Mouse (Mus musculus) layer of hippocampus, postnatal 36 days (tissue): ENCODE measurements at regions not wholly inside any gene's neighbourhood (a gene's known extent, or its start where the extent isn't known, plus 50 kb on each side); places are given as distances from the start of the nearest gene placed in this dataset.
"Not testable (repeated sequence)": the region's sequence is repeated elsewhere in the genome, so short reads cannot be mapped to it uniquely, and the experiment has no call there.

Experiments
- DNase-seq, 2 experiments: peaks; one replicate each; pipeline ENCODE4 v3.0.0; 2022

DNA sequence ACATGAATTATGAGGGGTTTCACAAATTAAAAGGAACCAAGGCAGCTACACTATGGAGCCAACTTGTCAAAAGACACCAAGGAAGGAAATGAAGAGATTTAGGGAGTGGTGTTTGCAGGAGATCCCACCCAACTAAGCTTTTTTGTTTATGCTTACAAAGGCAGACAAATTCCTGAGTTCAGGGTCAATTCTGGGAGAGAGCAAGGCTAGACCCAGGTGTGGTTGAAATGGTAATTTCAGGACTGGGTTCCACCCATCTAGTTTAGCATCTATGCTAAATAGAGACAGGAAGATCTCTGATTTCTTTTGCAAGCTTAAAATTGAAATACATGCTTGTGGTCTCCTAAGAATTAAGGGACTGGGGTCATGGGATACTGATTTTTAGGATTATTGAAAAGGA, 286.0 kb upstream of the Pcdh17 start:
- DNase-seq = no peak

DNA sequence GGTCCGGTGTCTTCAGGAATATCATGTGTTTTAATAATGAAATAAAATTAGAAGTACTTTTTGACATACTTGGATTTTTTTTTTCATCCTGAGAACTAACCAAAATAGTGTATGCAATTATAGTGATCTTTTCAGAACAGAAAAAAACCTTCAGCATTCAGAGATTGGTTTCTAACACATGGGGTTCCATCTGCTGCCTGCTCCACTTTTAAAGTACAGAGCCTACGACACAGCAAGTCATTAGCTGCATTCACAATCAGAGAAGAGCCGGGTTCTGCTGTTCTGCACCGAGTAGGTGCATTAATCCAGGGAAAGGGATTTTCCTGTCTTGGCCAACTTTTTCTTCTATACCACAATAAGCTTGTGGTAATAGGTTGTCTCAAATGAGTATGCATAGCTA, 267.9 kb upstream of the Pcdh17 start:
- peak; percentile 32 to 34 for DNase-seq

GRCm38 (mm10) chr14:84210949-84211348, 232.4 kb upstream of the Pcdh17 start:
- DNase-seq = no peak

DNA sequence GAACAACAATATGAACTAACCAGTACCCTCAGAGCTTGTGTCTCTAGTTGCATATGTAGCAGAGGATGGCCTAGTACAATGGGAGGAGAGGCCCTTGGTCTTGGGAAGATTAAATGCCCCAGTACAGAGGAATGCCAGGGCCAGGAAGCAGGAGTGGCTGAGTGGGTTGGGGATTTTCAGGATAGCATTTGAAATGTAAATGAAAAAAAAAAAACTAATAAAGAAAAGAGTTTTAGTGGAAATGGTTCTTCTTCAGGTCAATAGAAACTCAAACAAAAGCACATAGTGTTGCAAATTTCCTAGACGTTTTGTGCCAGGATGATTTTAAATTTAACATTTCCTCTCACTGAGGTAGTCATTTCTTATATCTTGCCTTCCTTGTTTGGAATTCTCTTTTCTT, 220.4 kb upstream of the Pcdh17 start:
- no peak for DNase-seq

GRCm38 (mm10) chr14:84223924-84224323, 219.4 kb upstream of the Pcdh17 start:
- no peak for DNase-seq

GRCm38 (mm10) chr14:84248006-84248405, 195.4 kb upstream of the Pcdh17 start:
- DNase-seq = not testable (repeated sequence)

DNA sequence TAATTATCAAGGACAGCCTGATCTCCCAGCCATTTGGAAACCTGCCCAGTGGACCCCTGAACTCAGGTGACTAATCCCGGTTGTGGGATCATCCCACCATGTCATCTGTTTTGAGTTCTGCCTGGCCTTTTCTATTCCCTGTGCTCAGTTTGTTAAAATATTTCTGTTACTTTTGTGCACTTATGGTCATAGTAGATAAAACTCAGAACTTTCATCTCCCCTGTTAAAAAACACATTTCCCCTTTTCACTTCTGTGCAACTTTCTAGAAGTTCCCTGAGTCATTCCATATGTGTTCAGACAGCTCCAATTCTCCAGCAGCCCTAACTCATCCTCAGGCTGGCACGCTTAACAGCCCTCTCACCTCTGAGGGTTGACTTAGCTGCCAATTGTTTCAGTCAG, 190.8 kb upstream of the Pcdh17 start:
- no peak for DNase-seq

- peak; percentile 7 to 12 for DNase-seq
These were observed 185.7 kb upstream of the Pcdh17 start for GRCm38 (mm10) chr14:84257671-84258070.

DNA sequence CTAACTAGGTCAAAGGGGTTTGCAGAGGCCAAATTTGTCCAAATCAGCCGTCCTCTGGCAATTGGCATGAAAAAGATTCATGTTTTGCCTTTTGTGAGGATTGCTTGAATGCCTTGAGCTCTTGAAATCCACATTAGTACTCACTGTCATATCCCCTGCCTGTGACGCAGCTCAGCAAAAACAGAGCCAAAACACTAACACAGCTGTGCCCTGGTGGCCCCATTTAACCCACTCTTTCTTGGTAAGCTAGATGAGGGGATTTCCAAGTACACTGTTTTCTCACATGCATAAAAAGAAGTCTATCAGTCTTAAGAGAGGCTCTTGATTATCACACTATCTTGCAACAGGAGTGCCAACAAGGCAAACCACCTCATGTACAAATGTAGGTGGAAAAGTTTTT, 184.7 kb upstream of the Pcdh17 start:
- no peak for DNase-seq

DNA sequence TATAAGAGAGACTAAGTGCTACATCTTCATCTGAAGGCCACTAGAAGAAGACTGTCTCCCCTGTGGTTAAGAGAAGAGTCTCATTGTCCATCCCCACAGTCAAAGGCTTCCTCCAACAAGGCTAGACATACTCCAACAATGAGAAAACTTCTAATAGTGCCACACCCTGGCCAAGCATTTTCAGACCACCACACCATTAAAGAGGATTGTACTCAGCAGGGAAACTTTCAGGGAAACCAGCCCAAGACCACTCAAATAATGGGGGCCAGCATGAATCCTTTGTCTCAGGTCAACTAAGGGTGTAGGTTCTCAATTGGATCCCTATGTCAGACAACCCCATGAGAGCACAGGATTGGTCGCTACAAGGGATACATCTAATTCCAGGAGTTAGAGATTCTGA, 179.4 kb upstream of the Pcdh17 start:
- DNase-seq = no peak

GRCm38 (mm10) chr14:84266217-84266616, 177.1 kb upstream of the Pcdh17 start:
- no peak for DNase-seq

DNA sequence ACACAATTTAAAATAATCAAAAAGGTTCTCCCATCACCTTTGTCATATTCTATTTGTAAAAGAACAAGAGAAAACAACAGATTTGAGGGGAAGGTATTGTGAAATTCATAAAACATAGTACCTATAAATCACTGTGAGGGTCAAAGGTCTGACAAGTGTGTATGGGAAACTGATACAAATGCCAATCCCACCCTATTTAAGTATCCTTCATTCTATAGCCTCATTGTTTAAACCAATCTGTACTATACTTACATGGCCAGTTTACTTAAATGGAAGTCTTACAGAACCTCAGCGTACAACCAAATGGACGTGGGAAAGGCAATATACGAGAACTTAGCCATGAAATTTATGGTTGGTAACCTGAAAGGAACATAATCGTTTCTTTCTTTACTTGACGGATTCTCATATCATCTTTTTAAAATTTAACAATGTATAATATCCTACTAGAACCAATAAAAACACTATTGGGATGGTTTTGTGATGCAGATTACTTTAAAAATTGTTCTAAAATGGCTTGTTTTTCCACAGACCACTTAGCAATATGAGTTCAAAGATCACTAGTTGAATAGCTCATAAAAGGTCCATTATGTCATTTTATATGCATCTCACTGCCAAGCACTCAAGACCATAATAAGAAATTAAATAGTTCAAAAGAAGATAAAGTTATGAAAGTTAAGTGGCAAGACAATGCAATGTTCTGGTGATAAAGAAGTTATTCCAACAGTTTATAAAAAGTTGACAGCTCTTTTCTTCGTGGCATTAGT, 159.7 kb upstream of the Pcdh17 start:
- no peak for DNase-seq

DNA sequence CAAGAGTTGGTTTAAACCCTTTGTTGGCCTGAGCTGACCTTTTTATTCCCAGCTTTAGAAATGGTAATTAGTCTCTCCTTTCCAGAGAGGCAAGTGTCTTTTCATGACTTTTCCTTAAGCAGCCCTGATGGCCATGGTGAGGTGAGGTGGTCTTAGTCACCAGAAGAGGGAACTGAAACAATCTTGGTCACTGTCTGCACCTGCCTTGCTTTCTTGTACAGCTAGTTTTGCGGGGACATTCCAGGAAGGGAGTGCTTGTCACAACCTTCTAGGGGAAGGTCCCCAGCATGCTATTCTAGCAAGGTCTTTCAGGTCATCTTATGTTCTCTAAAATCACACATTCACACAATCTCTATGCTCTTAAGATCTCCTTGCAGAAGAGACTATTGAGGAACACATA, 122.6 kb upstream of the Pcdh17 start:
- no peak for DNase-seq

DNA sequence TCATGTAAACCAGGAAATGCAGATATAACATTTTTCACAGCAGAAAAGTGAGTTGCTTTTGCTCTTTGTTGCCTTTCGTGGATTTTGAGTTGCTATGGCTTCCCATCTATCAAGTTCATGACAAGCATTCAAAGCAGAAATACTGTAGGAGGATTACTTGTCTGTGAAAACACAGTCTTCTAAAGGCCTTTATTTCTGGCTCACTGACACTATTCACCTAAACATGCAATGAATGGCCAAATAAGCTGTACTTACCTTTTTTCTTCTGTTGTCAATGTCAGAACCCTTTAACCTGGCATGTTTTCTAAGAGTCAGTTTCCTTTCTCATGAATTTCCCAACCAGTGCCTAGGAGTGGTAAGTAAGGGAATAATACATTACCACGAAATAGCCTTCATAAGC, 103.8 kb upstream of the Pcdh17 start:
- no peak for DNase-seq
